ENCODE assay signal across 26 mouse cellular contexts in the genomic region with DNA sequence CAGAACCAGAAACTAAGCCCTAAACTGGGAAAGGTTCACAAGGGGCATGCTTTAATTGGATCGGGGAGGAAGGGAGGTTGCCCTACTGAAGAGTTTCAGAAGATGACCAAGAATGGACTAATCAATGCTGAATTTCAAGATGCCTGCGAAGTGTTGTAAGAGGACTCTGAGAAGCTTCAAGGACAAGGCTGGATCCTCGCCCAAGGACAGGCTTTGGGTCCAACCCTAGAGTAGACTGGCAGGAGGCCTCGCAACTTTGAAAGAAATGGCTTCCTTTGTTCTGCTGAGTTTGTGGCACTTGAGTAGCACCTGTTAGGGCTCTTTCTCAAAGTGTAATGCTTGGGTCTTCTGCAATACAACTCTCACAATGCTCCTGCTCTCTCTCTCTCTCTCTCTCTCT. TPM values are rescaled to one million over a fixed set of nuclear protein-coding genes. Genes with fewer than 3 reads are reported as not detected.
DNase-seq lines count a peak whose midpoint lies in the region; ATAC-seq lines count a peak whose summit lies in the region.
"Had no signal": no experiment of that assay in that cellular context is flagged by ENCODE, and none has a peak within 500 bp of the region (broad histone marks: within the 10 kb centered on the region; RNA-seq: fewer than 3 reads in every experiment).

No protein-coding gene starts in this region.

- no peaks in the 10 kb centered on the region for H3K9me3 ChIP-seq in heart, embryonic 15.5 days (replicated peaks)
- 0 out of 2 replicates have a peak, but pooled peaks cover 3% of the 10 kb centered on the region for H3K9me3 ChIP-seq in heart, embryonic 12.5 days (replicated peaks)
- H3K9me3 ChIP-seq: embryonic facial prominence, embryonic 12.5 days; G1E; hindbrain, embryonic 10.5 days; kidney, embryonic 15.5 days; liver, embryonic 15.5 days; lung, embryonic 15.5 days; megakaryocyte, embryonic 14.5 days; midbrain, embryonic 13.5 days had no signal

- H3K4me1 ChIP-seq in heart, embryonic 15.5 days (replicated peaks), result peaks cover 31% of the 10 kb centered on the region
- peaks cover 34% of the 10 kb centered on the region for H3K4me1 ChIP-seq in heart, embryonic 12.5 days (replicated peaks)
- H3K4me1 ChIP-seq: embryonic facial prominence, embryonic 12.5 days; liver, embryonic 15.5 days; lung, embryonic 15.5 days; midbrain, embryonic 13.5 days had no signal

- no peak overlapping the region for H3K9ac ChIP-seq in heart, embryonic 15.5 days
- no peak overlapping the region for H3K9ac ChIP-seq in heart, embryonic 12.5 days
- H3K9ac ChIP-seq: embryonic facial prominence, embryonic 12.5 days; forebrain, postnatal 0 days; kidney, embryonic 15.5 days; liver, embryonic 15.5 days; lung, embryonic 15.5 days; midbrain, embryonic 13.5 days had no signal

- no peak overlapping the region for H3K4me3 ChIP-seq in heart, embryonic 15.5 days
- H3K4me3 ChIP-seq in heart, embryonic 12.5 days, result no peak overlapping the region
- H3K4me3 ChIP-seq: embryonic facial prominence, embryonic 12.5 days; heart, adult 2 months; hindbrain, embryonic 10.5 days; kidney, embryonic 15.5 days; liver, embryonic 15.5 days; lung, embryonic 15.5 days; megakaryocyte, embryonic 14.5 days; midbrain, embryonic 13.5 days had no signal

- peak overlapping the region; percentile 73; the same call in 1 of the 2 replicates for H3K27ac ChIP-seq in heart, embryonic 15.5 days
- no peak overlapping the region for H3K27ac ChIP-seq in heart, embryonic 12.5 days (ENCODE audit: poor library complexity, severe bottlenecking)
- H3K27ac ChIP-seq: embryonic facial prominence, embryonic 12.5 days; heart, adult 2 months; hindbrain, embryonic 10.5 days; kidney, embryonic 15.5 days; liver, embryonic 15.5 days; lung, embryonic 15.5 days; midbrain, embryonic 13.5 days had no signal

- 89% methylated on average over 4 of the region's 4 CpGs for WGBS in heart, embryonic 15.5 days
- WGBS in heart, embryonic 12.5 days, result 87% methylated on average over 4 of the region's 4 CpGs

- ATAC-seq in heart, embryonic 15.5 days (replicated peaks; ENCODE audit: insufficient number of reproducible peaks, insufficient read depth, low FRiP score, low read depth), result no peak
- no peak for ATAC-seq in heart, embryonic 12.5 days (ENCODE audit: insufficient number of reproducible peaks, low FRiP score)
- ATAC-seq: intestine, postnatal 0 days; midbrain, embryonic 13.5 days; Patski had no signal

- no peaks in the 10 kb centered on the region for H3K36me3 ChIP-seq in heart, embryonic 15.5 days
- H3K36me3 ChIP-seq in heart, embryonic 12.5 days, result 0 out of 2 replicates have a peak, but pooled peaks cover 2% of the 10 kb centered on the region
- H3K36me3 ChIP-seq: embryonic facial prominence, embryonic 12.5 days; hindbrain, embryonic 10.5 days; kidney, embryonic 15.5 days; liver, embryonic 15.5 days; lung, embryonic 15.5 days; midbrain, embryonic 13.5 days had no signal

- no peaks in the 10 kb centered on the region for H3K27me3 ChIP-seq in heart, embryonic 15.5 days
- no peaks in the 10 kb centered on the region for H3K27me3 ChIP-seq in heart, embryonic 12.5 days (replicated peaks)
- H3K27me3 ChIP-seq: CH12.LX; embryonic facial prominence, embryonic 12.5 days; kidney, embryonic 15.5 days; liver, embryonic 15.5 days; lung, embryonic 15.5 days; megakaryocyte, embryonic 14.5 days; midbrain, embryonic 13.5 days; Patski had no signal

- peak; percentile 63 for DNase-seq in ovary, adult 18-20 months (ENCODE audit: low spot score)
- no peak for DNase-seq in ovary, postnatal 10 days (ENCODE audit: low spot score)
- peak; percentile 50 for DNase-seq in adrenal gland, adult 8-10 months
- DNase-seq in adrenal gland, postnatal 36 days, result peak; percentile 55 to 64
- no peak for DNase-seq in gastrocnemius, adult 8-10 months (ENCODE audit: low spot score in 2 of 2)
- DNase-seq: B cell, adult 2 months; cerebellum, adult 18-20 months; forebrain, postnatal 0 days; gastrocnemius, postnatal 25 days; heart, adult 2 months; kidney, postnatal 36 days; lung, postnatal 36 days; thymus, adult 2 months had no signal

- no peak overlapping the region for H3K4me2 ChIP-seq in heart, embryonic 15.5 days
- no peak overlapping the region for H3K4me2 ChIP-seq in heart, embryonic 12.5 days
- H3K4me2 ChIP-seq: embryonic facial prominence, embryonic 12.5 days; kidney, embryonic 15.5 days; liver, embryonic 15.5 days; lung, embryonic 15.5 days; midbrain, embryonic 13.5 days had no signal

RNA-seq across cellular contexts. Expression of a gene that starts 50.1 kb away (rescaled TPM):
- 1.7 and 2.3 TPM in 2 replicates for polyA plus RNA-seq in heart, embryonic 15.5 days (2015; fragmentation: Nextera tagmentation; extraction: Ambion mirVana)
- 2.0 and 2.3 TPM in 2 replicates for polyA plus RNA-seq in heart, embryonic 12.5 days (2016; fragmentation: Nextera tagmentation; extraction: Ambion mirVana)
- total RNA-seq in adrenal gland, adult 8-10 months (2022), result 10 to 100 TPM; 18.1 to 20.1 (median 19.8) TPM
- 10 to 100 TPM; 15.6 to 17.8 TPM for total RNA-seq in adrenal gland, postnatal 36 days (2021)
- total RNA-seq in gastrocnemius, adult 8-10 months (2022), result 10 to 100 TPM in 1 of 4 experiments, 1 to 10 TPM in 3; 7.1 to 13.8 (median 8.9) TPM

Comparison
In these comparisons a context has a peak if more than half of its experiments do, and no peak if none do; other contexts are left out.
1. DNase-seq: peak in ovary, adult 18-20 months (single experiment), adrenal gland, adult 8-10 months (single experiment) and adrenal gland, postnatal 36 days (2 of 2); none in ovary, postnatal 10 days (single experiment) and gastrocnemius, adult 8-10 months (0 of 2).